Mouse (Mus musculus) kidney, adult 8-10 months (tissue): ENCODE data around the gene C77080.
A peak's percentile ranks its signal among the peaks of the same experiment; 100 is the strongest.

ENCODE experiments used
- DNase-seq, 2 experiments: peaks; one replicate each; pipeline ENCODE4 v3.0.0; 2022

Gene C77080

GRCm38 (mm10) chr4:129209504-129209903 is 51.7 kb downstream of the C77080 start:
- DNase-seq: no peak

DNA sequence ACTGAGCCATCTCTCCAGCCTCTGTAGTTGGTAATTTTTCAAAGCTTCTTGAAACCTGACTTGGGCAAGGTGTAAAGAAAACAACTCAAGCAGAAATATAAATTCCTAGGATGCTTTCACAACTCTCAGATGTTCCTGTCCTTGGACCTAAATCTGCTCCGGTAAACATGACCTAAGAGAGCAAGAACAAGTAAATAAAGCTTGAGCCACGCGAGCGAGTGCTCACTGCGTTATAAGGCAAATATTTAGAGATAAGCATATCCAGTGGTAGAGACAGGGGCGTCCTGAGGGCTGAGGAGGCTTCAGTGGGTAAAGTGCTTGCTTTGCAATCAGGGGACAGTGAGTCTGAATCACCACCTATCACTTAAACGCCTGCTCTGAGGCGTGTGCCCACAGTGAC is 54.4 kb downstream of the C77080 start:
- DNase-seq: no peak

DNA sequence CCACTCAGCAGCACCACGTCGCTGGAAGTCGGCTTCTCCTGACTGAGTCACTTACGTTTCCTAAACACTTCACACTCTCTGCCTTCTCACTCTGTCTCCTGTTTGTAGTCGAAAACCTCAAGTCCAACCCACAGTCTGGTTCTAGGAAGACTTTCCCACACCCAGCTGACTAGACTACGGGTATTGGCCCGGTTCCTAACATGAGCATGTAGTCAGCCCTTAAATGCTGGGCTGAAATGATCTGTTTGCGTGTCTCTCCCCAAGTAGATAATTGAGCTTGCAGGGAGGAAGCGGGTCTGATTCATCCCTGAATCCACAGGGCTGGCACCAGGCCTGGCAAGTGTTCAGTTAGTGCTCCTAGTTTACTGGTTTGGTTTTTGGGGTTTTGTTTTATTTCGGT is 56.5 kb downstream of the C77080 start:
- no peak for DNase-seq

- DNase-seq: no peak
These were observed 63.7 kb downstream of the C77080 start for GRCm38 (mm10) chr4:129197514-129197913.

DNA sequence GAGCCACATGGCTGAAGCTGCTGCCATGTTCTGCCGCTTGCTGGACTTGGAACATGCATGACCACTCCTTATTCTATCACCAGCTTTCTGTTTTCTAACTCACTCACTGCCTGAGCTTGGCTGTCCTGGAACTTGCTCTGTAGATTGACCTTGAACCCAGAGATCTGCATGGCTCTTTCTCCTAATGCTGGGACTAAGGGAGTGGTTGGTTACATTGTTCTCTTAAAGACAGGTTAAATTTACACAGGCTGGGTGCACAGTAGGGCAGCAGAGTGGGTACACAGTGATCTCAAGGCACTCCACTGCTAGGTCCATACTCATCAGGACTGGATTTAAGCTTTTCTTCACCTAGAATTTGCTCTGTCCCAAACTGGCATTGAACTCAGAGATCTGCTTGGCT is 66.9 kb downstream of the C77080 start:
- no peak for DNase-seq

- DNase-seq: no peak
These were observed 69.5 kb downstream of the C77080 start for GRCm38 (mm10) chr4:129191691-129192090.

GRCm38 (mm10) chr4:129190538-129190937 is 70.7 kb downstream of the C77080 start:
- no peak for DNase-seq

- peak; percentile 97 to 98 for DNase-seq
These were observed 71.4 kb downstream of the C77080 start, which contains the start of the genes S100pbp and Yars for GRCm38 (mm10) chr4:129189542-129190519. S100pbp (minus strand) TSS chr4:129189727. Yars (plus strand) TSS chr4:129189760.

GRCm38 (mm10) chr4:129188803-129189541 is 72.2 kb downstream of the C77080 start:
- peak; percentile 36 to 38 for DNase-seq

DNA sequence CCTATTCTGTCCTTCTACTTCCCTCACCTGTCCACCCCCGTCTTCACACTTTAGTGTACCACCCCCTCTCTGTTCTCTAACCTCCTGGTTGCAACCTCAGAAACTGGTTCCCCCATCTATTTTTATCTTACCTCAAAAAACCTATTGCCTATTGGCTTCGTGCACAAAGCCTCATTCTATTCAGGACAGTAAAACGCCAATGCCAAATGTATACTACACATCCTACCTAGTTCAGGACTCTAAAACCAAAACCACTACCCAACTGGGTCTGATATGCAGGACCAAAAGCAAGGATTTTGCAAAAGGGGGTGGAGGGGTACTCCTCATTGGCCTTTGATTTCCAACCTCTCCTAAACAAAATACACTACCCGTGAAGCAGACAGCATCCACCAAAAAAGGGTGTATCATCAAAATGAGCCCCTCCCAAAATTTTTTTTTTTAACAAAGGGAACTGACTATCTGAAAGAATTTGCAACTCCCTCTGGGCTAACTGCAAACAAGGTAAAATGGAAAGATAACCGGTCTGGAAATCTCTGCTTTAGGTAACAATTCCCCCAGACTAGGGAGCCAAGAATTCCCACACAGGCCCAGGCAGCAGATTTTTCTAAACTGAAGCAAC is 73.1 kb downstream of the C77080 start:
- DNase-seq: no peak

DNA sequence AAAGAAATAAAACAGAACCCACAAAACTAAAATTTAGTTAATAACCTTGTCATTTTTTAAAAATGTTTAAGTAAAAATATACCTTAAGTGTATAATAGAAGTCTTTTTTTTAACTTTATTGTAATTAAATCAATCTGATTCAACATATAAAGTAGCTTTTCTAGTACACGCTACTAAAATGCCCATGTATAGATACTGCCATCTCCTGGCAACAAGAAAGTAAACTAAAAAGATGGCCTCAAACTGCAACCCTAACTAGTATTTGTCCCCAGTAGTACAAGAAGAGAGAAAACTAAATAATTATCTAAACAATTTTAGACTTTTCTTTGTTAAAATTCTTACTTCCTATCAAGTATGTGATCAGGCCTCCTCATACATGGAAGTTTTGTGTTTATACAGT is 81.6 kb downstream of the C77080 start:
- no peak for DNase-seq

- DNase-seq: no peak
These were observed 88.7 kb downstream of the C77080 start for GRCm38 (mm10) chr4:129172529-129172928.
